Mouse (Mus musculus) cortical plate, adult 2 months (tissue): ENCODE data around the gene Sult2a5. TPM values are rescaled to one million over a fixed set of nuclear protein-coding genes. Genes with fewer than 3 reads are reported as not detected.

Source experiments
- H3K27ac ChIP-seq: fragments of 200-500 bp; 2 replicates; pipeline ENCODE4 v1.5.1; 2012; ENCODE audit warnings: low read length, control low read depth, inconsistent platforms; ENCODE audit not compliant: insufficient read depth
- H3K4me1 ChIP-seq: fragments of 200-500 bp; 2 replicates; pipeline ENCODE4 v1.6.1; 2011; ENCODE audit warnings: low read length; ENCODE audit not compliant: control insufficient read depth, insufficient read depth
- H3K4me3 ChIP-seq: fragments of 200-500 bp; 2 replicates; pipeline ENCODE4 v1.5.1; 2011; ENCODE audit warnings: mild to moderate bottlenecking, low read length, control low read depth; ENCODE audit not compliant: insufficient read depth
- CTCF ChIP-seq: fragments of 200-500 bp; IDR thresholded peaks from 2 replicates; pipeline ENCODE4 v1.5.1; 2011; ENCODE audit warnings: mild to moderate bottlenecking, control low read depth, low read length; ENCODE audit not compliant: insufficient read depth; ENCODE audit errors: extremely low read depth
- POLR2A ChIP-seq: fragments of 200-500 bp; IDR thresholded peaks from 2 replicates; pipeline ENCODE4 v1.6.1; 2011; ENCODE audit warnings: mild to moderate bottlenecking, low read length, control low read depth; ENCODE audit not compliant: insufficient read depth; ENCODE audit errors: extremely low read depth
- polyA plus RNA-seq: library from polyadenylated mRNA; depleted of rRNA; stranded (reverse); fragments of >200 nt; gene quantifications from 2 replicates; pipeline ENCODE4 v1.2.3, GENCODE M21; 2012; rRNA removed

The Sult2a5 gene
- not detected in 2 replicates for polyA plus RNA-seq

DNA sequence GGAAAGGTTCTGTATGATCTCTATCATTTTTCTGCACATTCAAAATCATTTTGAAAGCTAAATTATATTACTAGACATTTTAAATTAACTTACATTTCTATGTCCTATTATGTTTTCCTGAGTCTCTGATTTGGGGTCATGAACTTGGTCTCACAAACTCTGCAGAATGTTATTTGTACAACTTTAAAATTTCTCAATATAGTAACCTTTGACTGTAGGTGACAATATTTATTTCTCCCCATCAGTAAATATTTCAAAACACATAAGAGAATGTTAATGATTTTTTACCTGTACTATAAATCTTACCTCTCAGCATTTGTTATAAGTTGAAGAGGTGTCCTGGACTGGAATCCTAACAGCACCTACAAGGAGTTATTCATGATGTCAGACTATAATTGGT is at the start of gene Sult2a5:
Sult2a5 (plus strand) TSS at position 301 of the 400 bp plus-strand sequence.
- Histone ChIP-seq H3K4me1 (no peaks in the 10 kb centered on the region), H3K4me3 (no peak within 1 kb of the TSS), H3K27ac (no peak within 1 kb of the TSS)
- TF ChIP-seq CTCF (no peak), POLR2A (no peak)

Other genes starting within 250 kb of the Sult2a5 start
- gene Cabp5, start 225.8 kb upstream of the Sult2a5 start, polyA plus RNA-seq, result 0.17 and 0.23 TPM in 2 replicates
- not detected in 2 replicates for gene Bsph1, start 173.1 kb upstream of the Sult2a5 start, polyA plus RNA-seq
- gene Bsph2, start 52.9 kb upstream of the Sult2a5 start, polyA plus RNA-seq, result not detected in 2 replicates
- gene Sult2a2, start 109.5 kb downstream of the Sult2a5 start, polyA plus RNA-seq, result not detected in 2 replicates
- gene Sult2a1, start 213.4 kb downstream of the Sult2a5 start, polyA plus RNA-seq, result not detected in 2 replicates